Mouse (Mus musculus): ENCODE measurements at regions not wholly inside any gene's neighbourhood (a gene's known extent, or its start where the extent isn't known, plus 50 kb on each side); places are given as distances from the start of the nearest gene placed in this dataset.

DNA sequence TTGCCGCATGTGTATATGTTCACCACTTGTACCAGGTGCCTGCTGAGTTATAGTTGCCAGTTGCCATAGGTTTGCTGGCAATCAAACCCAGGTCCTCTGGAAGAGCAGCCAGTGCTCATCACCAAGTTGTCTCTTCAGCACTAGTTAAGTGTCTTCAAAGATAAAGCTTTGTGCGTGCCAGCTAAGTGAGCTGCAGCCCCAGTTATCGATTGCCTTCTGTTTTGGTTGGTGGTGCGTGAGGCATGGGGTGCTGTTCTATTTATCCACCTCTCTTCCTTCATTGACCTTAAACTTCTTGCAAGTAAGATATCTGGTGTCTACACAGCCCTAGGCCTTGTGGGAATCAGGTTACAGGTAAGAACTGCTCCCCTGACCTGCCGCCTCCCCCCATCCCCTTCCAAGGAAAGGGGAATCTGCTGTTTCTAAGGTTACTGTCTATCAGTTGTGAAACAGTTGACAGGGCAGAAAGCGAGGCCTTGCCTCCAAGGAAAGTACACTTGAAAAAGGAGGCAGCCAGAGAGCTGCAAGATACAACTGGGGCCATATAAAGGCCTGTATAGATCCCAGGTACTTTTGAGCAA lies 1120.2 kb upstream of the A1bg start:
- H3K36me3 ChIP-seq (ENCODE audit: control insufficient read depth in 1 of 2, insufficient read depth in 2 of 2, low read length in 2 of 2) = peaks cover 20 to 61% of the 10 kb centered on the region in 2 experiments
- no peak overlapping the region for H3K9ac ChIP-seq (ENCODE audit: control insufficient read depth, low read depth, low read length, poor library complexity, severe bottlenecking)
- H3K79me2 ChIP-seq (ENCODE audit: control insufficient read depth, insufficient read depth, low read length, poor library complexity) = peaks cover 89% of the 10 kb centered on the region
- peak; percentile 32 for DNase-seq (ENCODE audit: low read depth, low spot score)
- H3K27ac ChIP-seq (ENCODE audit: control insufficient read depth, low read depth, low read length) = no peak overlapping the region
- H3K4me3 ChIP-seq (ENCODE audit: control insufficient read depth in 1 of 2, insufficient read depth in 1 of 2, low read depth in 2 of 2, low read length in 2 of 2) = no peak overlapping the region
- no peaks in the 10 kb centered on the region for H3K27me3 ChIP-seq (ENCODE audit: control insufficient read depth in 1 of 2, insufficient read depth in 2 of 2, low read length in 2 of 2)
- no peaks in the 10 kb centered on the region for H3K9me3 ChIP-seq (replicated peaks; ENCODE audit: insufficient read depth, low read length)
- peaks cover 36 to 54% of the 10 kb centered on the region in 2 experiments for H3K4me1 ChIP-seq (ENCODE audit: control insufficient read depth in 1 of 2, insufficient read depth in 2 of 2, low read length in 2 of 2)
- TF ChIP-seq BHLHE40 (IDR thresholded peaks at IDR 0.05; ENCODE audit: borderline replicate concordance, low read depth, low read length) (0 out of 2 replicates have a peak, but pooled peaks have one; percentile 16), MYC (IDR thresholded peaks at IDR 0.05; ENCODE audit: low read depth, low read length) (no peak), RAD21 (IDR thresholded peaks at IDR 0.05; ENCODE audit: low read depth, low read length) (no peak), ETS1 (IDR thresholded peaks at IDR 0.05; ENCODE audit: low read depth, low read length) (peak; percentile 23; the same call in 1 of the 2 replicates), EP300 (IDR thresholded peaks at IDR 0.05; ENCODE audit: low read depth in 1 of 2, low read length in 2 of 2) (peak; percentile 25 to 33; a peak in 2 of 4 replicates), KAT2A (conservative IDR thresholded peaks at IDR 0.05; ENCODE audit: low read depth, low read length) (no peak)
